Mouse (Mus musculus) heart, embryonic 10.5 days (tissue): Measurements from ENCODE around the gene Gm572. TPM values are rescaled to one million over a fixed set of nuclear protein-coding genes. Genes with fewer than 3 reads are reported as not detected.

ENCODE experiments used
- DNase-seq: peaks from one replicate; pipeline ENCODE4 v3.0.0-alpha.2; 2017; ENCODE audit warnings: low spot score
- H3K27ac ChIP-seq: fragments of 300-500 bp; sonication (generic); 2 replicates; pipeline ENCODE4 v1.5.1; 2016; ENCODE audit warnings: mild to moderate bottlenecking
- H3K27me3 ChIP-seq: fragments of 300-500 bp; sonication (generic); 2 replicates; pipeline ENCODE4 v1.6.1; 2016; ENCODE audit warnings: mild to moderate bottlenecking; ENCODE audit not compliant: poor library complexity, insufficient read depth, severe bottlenecking
- H3K36me3 ChIP-seq: fragments of 300-500 bp; sonication (generic); 2 replicates; pipeline ENCODE4 v1.6.1; 2016; ENCODE audit warnings: mild to moderate bottlenecking, moderate library complexity
- H3K4me1 ChIP-seq: fragments of 300-500 bp; sonication (generic); 2 replicates; pipeline ENCODE4 v1.6.1; 2016; ENCODE audit warnings: mild to moderate bottlenecking
- H3K4me3 ChIP-seq: fragments of 300-500 bp; sonication (generic); 2 replicates; pipeline ENCODE4 v1.5.1; 2016; ENCODE audit warnings: mild to moderate bottlenecking, moderate library complexity
- H3K9me3 ChIP-seq: fragments of 300-500 bp; sonication (generic); 2 replicates; pipeline ENCODE4 v1.6.1; 2016; ENCODE audit warnings: mild to moderate bottlenecking, moderate library complexity
- WGBS: fragments of 180-500 bp; shearing (Covaris S2); methylation state at CpG from one replicate; pipeline ENCODE4 v1.1.7; 2016; 5-methylcytosine and 5-hydroxymethylcytosine counted together
- polyA plus RNA-seq: library from polyadenylated mRNA; unstranded; fragments of >200 nt; fragmentation: Nextera tagmentation; extraction: Ambion mirVana; gene quantifications from 2 replicates; pipeline ENCODE4 v1.2.1, GENCODE M21; 2016

The Gm572 gene
- polyA plus RNA-seq = not detected in 2 replicates

- Histone ChIP-seq H3K9me3 (no peaks in the 10 kb centered on the region), H3K4me3 (peak within 1 kb of the TSS; percentile 40), H3K27me3 (no peaks in the 10 kb centered on the region), H3K36me3 (no peaks in the 10 kb centered on the region), H3K27ac (peak within 1 kb of the TSS; percentile 72), H3K4me1 (peaks cover 10% of the 10 kb centered on the region)
- DNase-seq = no peak
- 56% methylated on average over 15 of the region's 15 CpGs for WGBS
Measured at GRCm38 (mm10) chr4:148643291-148644156, at the start of gene Gm572. TSS of gene Gm572 (plus strand) at chr4:148643317.

- H3K27ac ChIP-seq = no peak overlapping the region
- H3K4me3 ChIP-seq = no peak overlapping the region
- peaks cover 22% of the 10 kb centered on the region for H3K4me1 ChIP-seq
- 0 out of 2 replicates have a peak, but pooled peaks cover 2% of the 10 kb centered on the region for H3K9me3 ChIP-seq
- peaks cover 63% of the 10 kb centered on the region for H3K36me3 ChIP-seq
- no peaks in the 10 kb centered on the region for H3K27me3 ChIP-seq
- DNase-seq = no peak
- WGBS = 96% methylated on average over 11 of the region's 11 CpGs
Measured at GRCm38 (mm10) chr4:148593996-148594395, 49.1 kb upstream of the Gm572 start.

DNA sequence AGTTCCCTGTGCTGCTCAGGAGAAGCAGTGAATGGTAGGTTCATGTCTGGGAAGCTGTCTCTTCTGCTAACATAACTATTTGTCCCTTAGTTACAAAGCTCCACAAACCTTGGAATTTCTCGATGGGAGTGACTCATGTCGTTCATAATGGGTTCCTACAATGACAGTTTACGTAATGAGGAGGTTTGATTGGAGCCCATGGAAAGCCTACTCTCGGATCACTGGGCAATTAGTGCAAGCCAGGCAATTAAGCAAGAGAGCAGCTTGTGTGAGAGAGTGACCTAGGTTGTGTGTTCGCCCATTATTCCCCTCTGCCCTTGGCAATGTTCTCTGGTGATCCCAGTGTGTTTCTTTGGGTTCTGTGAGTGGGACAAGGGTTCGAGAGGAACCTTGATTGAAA lies 47.2 kb upstream of the Gm572 start:
- Histone ChIP-seq H3K4me3 (no peak overlapping the region), H3K27ac (no peak overlapping the region), H3K36me3 (peaks cover 69% of the 10 kb centered on the region), H3K4me1 (peaks cover 15% of the 10 kb centered on the region), H3K9me3 (0 out of 2 replicates have a peak, but pooled peaks cover 2% of the 10 kb centered on the region), H3K27me3 (no peaks in the 10 kb centered on the region)
- WGBS = 91% methylated on average over 6 of the region's 6 CpGs
- no peak for DNase-seq

DNA sequence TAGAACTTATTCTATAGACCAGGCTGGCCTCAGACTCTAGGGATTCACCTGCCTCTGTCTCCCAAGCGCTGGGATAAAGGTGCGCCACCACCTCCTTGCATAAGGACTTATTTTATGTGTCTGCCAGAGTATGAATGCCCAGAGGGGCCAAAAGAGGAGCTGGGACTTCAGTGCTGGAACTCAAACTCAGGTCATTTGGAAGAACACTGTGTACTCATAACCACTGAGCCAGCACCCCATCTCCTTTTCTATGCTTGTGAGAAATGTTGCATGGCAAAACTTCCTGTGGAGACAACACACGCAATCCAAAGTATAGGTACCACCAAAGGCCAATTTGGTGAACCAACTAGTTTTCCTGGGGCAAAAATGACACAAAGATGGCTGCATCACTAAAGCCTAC lies 46.4 kb upstream of the Gm572 start:
- no peak overlapping the region for H3K27ac ChIP-seq
- peaks cover 15% of the 10 kb centered on the region for H3K4me1 ChIP-seq
- DNase-seq = no peak
- H3K27me3 ChIP-seq = no peaks in the 10 kb centered on the region
- WGBS = 91% methylated on average over 3 of the region's 3 CpGs
- peaks cover 69% of the 10 kb centered on the region for H3K36me3 ChIP-seq
- H3K4me3 ChIP-seq = no peak overlapping the region
- 0 out of 2 replicates have a peak, but pooled peaks cover 2% of the 10 kb centered on the region for H3K9me3 ChIP-seq

DNA sequence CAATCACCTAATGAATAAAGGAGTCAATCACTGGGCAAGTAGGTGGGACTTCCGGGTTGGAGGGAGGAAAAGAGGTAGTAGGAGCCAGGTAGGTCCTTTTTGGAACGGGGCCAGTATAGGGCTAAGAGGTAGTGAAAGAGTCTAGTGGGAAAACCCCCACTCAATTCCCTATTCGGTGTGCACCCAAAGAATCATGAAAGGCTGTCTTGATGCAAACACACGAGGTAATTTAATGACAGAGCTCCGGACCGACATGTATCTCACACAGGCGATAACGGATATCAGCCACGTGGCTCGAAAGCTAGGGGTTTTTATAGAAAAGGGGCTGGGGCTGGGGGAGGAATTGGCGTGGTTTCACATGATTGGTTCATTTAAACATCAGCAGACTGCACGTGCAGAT lies 44.3 kb upstream of the Gm572 start:
- H3K4me1 ChIP-seq = 0 out of 2 replicates have a peak, but pooled peaks cover 1% of the 10 kb centered on the region

DNA sequence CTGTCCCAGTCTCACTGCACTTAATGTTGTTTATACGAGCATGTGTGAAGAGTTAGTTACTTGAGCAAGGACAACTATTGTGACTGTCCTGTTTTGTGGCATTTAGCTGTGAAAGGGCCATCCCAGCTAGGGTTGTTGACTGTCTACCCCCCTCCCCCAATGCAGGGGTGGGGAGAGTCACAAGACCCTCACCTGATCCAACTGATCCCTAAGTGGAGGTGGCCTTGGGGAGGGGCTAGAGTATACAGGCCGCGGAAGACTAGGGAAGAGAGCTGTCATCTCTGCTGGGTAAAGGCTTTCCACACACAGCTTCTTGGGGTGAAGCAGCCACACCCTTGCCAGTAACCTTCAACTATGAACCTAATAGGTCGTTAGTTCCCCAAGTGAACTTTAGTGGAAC lies 42.8 kb upstream of the Gm572 start:
- Histone ChIP-seq H3K36me3 (peaks cover 41% of the 10 kb centered on the region), H3K9me3 (0 out of 2 replicates have a peak, but pooled peaks cover 2% of the 10 kb centered on the region), H3K27ac (no peak overlapping the region), H3K4me3 (no peak overlapping the region), H3K27me3 (no peaks in the 10 kb centered on the region), H3K4me1 (0 out of 2 replicates have a peak, but pooled peaks cover 4% of the 10 kb centered on the region)
- no peak for DNase-seq
- WGBS = 84% methylated on average over 4 of the region's 4 CpGs

More for the DNA sequence above, 44.3 kb upstream of the Gm572 start:
- H3K36me3 ChIP-seq = peaks cover 55% of the 10 kb centered on the region
- no peak for DNase-seq
- H3K9me3 ChIP-seq = 0 out of 2 replicates have a peak, but pooled peaks cover 2% of the 10 kb centered on the region
- H3K27ac ChIP-seq = no peak overlapping the region
- 89% methylated on average over 12 of the region's 12 CpGs for WGBS
- no peaks in the 10 kb centered on the region for H3K27me3 ChIP-seq
- H3K4me3 ChIP-seq = no peak overlapping the region

DNA sequence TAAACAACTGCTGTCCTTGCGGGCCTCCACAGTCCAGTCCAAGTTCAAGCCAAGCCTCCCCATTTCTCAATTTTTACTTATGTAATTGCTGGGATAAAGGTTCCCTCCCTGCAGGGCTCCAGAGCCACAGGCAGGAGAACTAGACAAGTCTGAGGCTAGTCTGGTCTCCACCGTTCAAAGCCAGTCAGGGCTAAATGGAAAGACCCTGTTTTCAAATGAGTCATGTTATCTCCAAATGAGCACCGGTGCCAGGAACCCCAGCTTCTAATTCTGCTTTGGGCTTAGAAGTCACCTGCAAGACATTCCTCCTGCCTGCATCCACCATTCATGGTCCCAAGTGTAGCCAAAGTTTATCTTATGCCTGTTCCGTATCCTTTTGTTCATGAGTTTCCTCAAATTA lies 41.2 kb upstream of the Gm572 start:
- H3K27me3 ChIP-seq = no peaks in the 10 kb centered on the region
- 63% methylated on average over 4 of the region's 4 CpGs for WGBS
- H3K4me3 ChIP-seq = no peak overlapping the region
- peaks cover 25% of the 10 kb centered on the region for H3K36me3 ChIP-seq
- H3K4me1 ChIP-seq = 0 out of 2 replicates have a peak, but pooled peaks cover 4% of the 10 kb centered on the region
- DNase-seq = no peak
- H3K27ac ChIP-seq = no peak overlapping the region
- 0 out of 2 replicates have a peak, but pooled peaks cover 2% of the 10 kb centered on the region for H3K9me3 ChIP-seq

GRCm38 (mm10) chr4:148602357-148603120 lies 40.6 kb upstream of the Gm572 start, which contains the start of gene Masp2:
TSS of gene Masp2 (plus strand) at chr4:148602554.
- H3K27ac ChIP-seq = peak within 1 kb of the TSS; percentile 16; the same call in 1 of the 2 replicates
- H3K4me1 ChIP-seq = 0 out of 2 replicates have a peak, but pooled peaks cover 4% of the 10 kb centered on the region
- 88% methylated on average over 14 of the region's 14 CpGs for WGBS
- H3K27me3 ChIP-seq = no peaks in the 10 kb centered on the region
- peaks cover 23% of the 10 kb centered on the region for H3K36me3 ChIP-seq
- DNase-seq = no peak
- H3K4me3 ChIP-seq = no peak within 1 kb of the TSS
- H3K9me3 ChIP-seq = 0 out of 2 replicates have a peak, but pooled peaks cover 2% of the 10 kb centered on the region

GRCm38 (mm10) chr4:148603376-148604139 lies 39.6 kb upstream of the Gm572 start:
- no peak for DNase-seq
- WGBS = 68% methylated on average over 10 of the region's 10 CpGs
- H3K9me3 ChIP-seq = 0 out of 2 replicates have a peak, but pooled peaks cover 2% of the 10 kb centered on the region
- no peaks in the 10 kb centered on the region for H3K27me3 ChIP-seq
- H3K27ac ChIP-seq = no peak overlapping the region
- peaks cover 14% of the 10 kb centered on the region for H3K36me3 ChIP-seq
- H3K4me3 ChIP-seq = no peak overlapping the region
- H3K4me1 ChIP-seq = 0 out of 2 replicates have a peak, but pooled peaks cover 4% of the 10 kb centered on the region

DNA sequence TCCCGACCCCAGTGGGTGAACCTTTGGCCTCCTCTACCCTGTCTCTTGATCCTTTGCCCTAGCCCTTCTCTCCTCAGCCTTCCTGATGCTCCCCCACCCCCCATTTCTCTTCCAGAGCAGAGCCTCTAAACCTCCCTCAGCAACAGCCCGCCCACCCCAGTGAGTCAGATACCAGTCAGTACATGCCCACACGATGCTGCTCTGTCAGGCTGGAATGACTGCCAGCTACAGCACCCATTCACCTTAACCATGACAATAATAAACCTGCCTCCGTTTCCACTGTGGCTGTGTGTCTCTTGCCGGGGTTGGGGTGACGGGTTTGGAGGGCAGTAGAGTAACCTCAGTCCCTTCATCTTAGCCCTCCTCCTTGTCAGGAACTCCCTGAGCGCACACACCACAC lies 39.0 kb upstream of the Gm572 start:
- Histone ChIP-seq H3K27me3 (no peaks in the 10 kb centered on the region), H3K27ac (no peak overlapping the region), H3K9me3 (no peaks in the 10 kb centered on the region), H3K4me1 (peaks cover 9% of the 10 kb centered on the region; the same call in 1 of the 2 replicates), H3K36me3 (peaks cover 8% of the 10 kb centered on the region), H3K4me3 (no peak overlapping the region)
- WGBS = 75% methylated on average over 7 of the region's 7 CpGs
- no peak for DNase-seq

GRCm38 (mm10) chr4:148604541-148605165 lies 38.5 kb upstream of the Gm572 start:
- Histone ChIP-seq H3K4me1 (peaks cover 9% of the 10 kb centered on the region; the same call in 1 of the 2 replicates), H3K9me3 (no peaks in the 10 kb centered on the region), H3K27me3 (no peaks in the 10 kb centered on the region), H3K4me3 (no peak overlapping the region), H3K36me3 (peaks cover 6% of the 10 kb centered on the region), H3K27ac (no peak overlapping the region)
- no peak for DNase-seq
- WGBS = 87% methylated on average over 3 of the region's 3 CpGs

DNA sequence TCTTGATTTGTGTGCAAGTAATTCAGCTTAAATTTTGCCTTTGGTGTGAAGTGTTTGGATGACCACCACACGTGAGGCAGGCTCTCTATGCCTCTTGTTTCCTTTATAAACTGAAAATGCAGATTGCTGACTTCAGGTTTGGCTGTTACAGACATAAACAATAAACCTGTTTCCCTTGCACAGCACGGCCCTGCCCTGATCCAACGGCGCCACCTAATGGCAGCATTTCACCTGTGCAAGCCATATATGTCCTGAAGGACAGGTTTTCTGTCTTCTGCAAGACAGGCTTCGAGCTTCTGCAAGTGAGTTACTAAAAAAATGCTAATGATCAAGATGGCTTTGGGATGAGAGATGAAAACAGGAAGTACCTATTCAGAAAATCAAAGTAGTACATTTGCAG lies 35.4 kb upstream of the Gm572 start:
- 26% methylated on average over 5 of the region's 5 CpGs for whole genome bisulfite sequencing

More for the DNA sequence above, 35.4 kb upstream of the Gm572 start:
- Histone ChIP-seq H3K36me3 (peaks cover 28% of the 10 kb centered on the region), H3K4me3 (no peak overlapping the region), H3K27ac (no peak overlapping the region), H3K27me3 (no peaks in the 10 kb centered on the region), H3K9me3 (no peaks in the 10 kb centered on the region), H3K4me1 (peaks cover 15% of the 10 kb centered on the region; the same call in 1 of the 2 replicates)
- DNase-seq = peak; percentile 79
